Mouse (Mus musculus) liver, embryonic 15.5 days (tissue): Measurements from ENCODE around the gene Tmem176a. TPM values are rescaled to one million over a fixed set of nuclear protein-coding genes. Genes with fewer than 3 reads are reported as not detected.
"Not testable (repeated sequence)": the region's sequence is repeated elsewhere in the genome, so short reads cannot be mapped to it uniquely, and the experiment has no call there.

Experiments used
- ATAC-seq: fragments of 200-750 bp; cut with Nextera tagmentation; 2 replicates; pipeline ENCODE4 v1.8.0; 2017; ENCODE audit warnings: moderate number of reproducible peaks, mild to moderate bottlenecking, moderate library complexity; ENCODE audit not compliant: insufficient read depth
- H3K27ac ChIP-seq: fragments of 300-500 bp; sonication (generic); replicated peaks from 2 replicates; pipeline ENCODE4 v1.5.1; 2015; ENCODE audit warnings: mild to moderate bottlenecking, inconsistent platforms
- H3K27me3 ChIP-seq: fragments of 300-500 bp; sonication (generic); 2 replicates; pipeline ENCODE4 v1.6.1; 2015; ENCODE audit warnings: mild to moderate bottlenecking, inconsistent platforms
- H3K36me3 ChIP-seq: fragments of 300-500 bp; sonication (generic); replicated peaks from 2 replicates; pipeline ENCODE4 v1.6.1; 2015; ENCODE audit warnings: moderate library complexity, mild to moderate bottlenecking, inconsistent platforms
- H3K4me1 ChIP-seq: fragments of 300-500 bp; sonication (generic); replicated peaks from 2 replicates; pipeline ENCODE4 v1.6.1; 2015; ENCODE audit warnings: inconsistent platforms
- H3K4me2 ChIP-seq: fragments of 300-500 bp; sonication (generic); 2 replicates; pipeline ENCODE4 v1.6.1; 2015; ENCODE audit warnings: moderate library complexity, mild to moderate bottlenecking, inconsistent platforms
- H3K4me3 ChIP-seq: fragments of 300-500 bp; sonication (generic); replicated peaks from 2 replicates; pipeline ENCODE4 v1.5.1; 2015; ENCODE audit warnings: mild to moderate bottlenecking, inconsistent platforms
- H3K9ac ChIP-seq: fragments of 300-500 bp; sonication (generic); 2 replicates; pipeline ENCODE4 v1.6.1; 2015; ENCODE audit warnings: moderate library complexity, mild to moderate bottlenecking, inconsistent platforms
- H3K9me3 ChIP-seq: fragments of 300-500 bp; sonication (generic); replicated peaks from 2 replicates; pipeline ENCODE4 v1.6.1; 2016; ENCODE audit warnings: inconsistent platforms
- WGBS: fragments of 180-500 bp; shearing (Covaris S2); methylation state at CpG from one replicate; pipeline ENCODE4 v1.1.7; 2015; ENCODE audit warnings: mixed read lengths; ENCODE audit not compliant: insufficient replicate concordance; 5-methylcytosine and 5-hydroxymethylcytosine counted together
- polyA plus RNA-seq: library from polyadenylated mRNA; unstranded; fragments of >200 nt; fragmentation: Nextera tagmentation; extraction: Ambion mirVana; gene quantifications from 2 replicates; pipeline ENCODE4 v1.2.1, GENCODE M21; 2015

Tmem176a gene
- polyA plus RNA-seq, 1 experiment from 2014 or later, result 119 TPM

- Histone ChIP-seq H3K4me1 (no peaks in the 10 kb centered on the region; the same call in 1 of the 2 replicates), H3K9me3 (no peaks in the 10 kb centered on the region), H3K4me3 (no peak overlapping the region), H3K27me3 (no peaks in the 10 kb centered on the region), H3K9ac (no peak overlapping the region), H3K27ac (no peak overlapping the region), H3K36me3 (no peaks in the 10 kb centered on the region), H3K4me2 (no peak overlapping the region)
- WGBS, result 64% methylated on average over 3 of the region's 3 CpGs
- no peak for ATAC-seq
Measured at GRCm38 (mm10) chr6:48864181-48864580, 23.5 kb downstream of the Tmem176a start.

GRCm38 (mm10) chr6:48864723-48865122 lies 24.0 kb downstream of the Tmem176a start:
- Histone ChIP-seq H3K4me3 (no peak overlapping the region), H3K36me3 (no peaks in the 10 kb centered on the region), H3K9ac (no peak overlapping the region), H3K27me3 (no peaks in the 10 kb centered on the region), H3K4me1 (no peaks in the 10 kb centered on the region; the same call in 1 of the 2 replicates), H3K27ac (no peak overlapping the region), H3K9me3 (no peaks in the 10 kb centered on the region), H3K4me2 (no peak overlapping the region)
- 64% methylated on average over 3 of the region's 3 CpGs for WGBS
- no peak for ATAC-seq

- Histone ChIP-seq H3K36me3 (no peaks in the 10 kb centered on the region), H3K27ac (no peak overlapping the region), H3K4me1 (no peaks in the 10 kb centered on the region; the same call in 1 of the 2 replicates), H3K9ac (no peak overlapping the region), H3K4me2 (no peak overlapping the region), H3K4me3 (no peak overlapping the region), H3K9me3 (no peaks in the 10 kb centered on the region), H3K27me3 (no peaks in the 10 kb centered on the region)
- WGBS, result 67% methylated on average over 1 of the region's 1 CpGs
- no peak for ATAC-seq
Measured at GRCm38 (mm10) chr6:48865152-48865745, 24.5 kb downstream of the Tmem176a start.

GRCm38 (mm10) chr6:48866355-48866950 lies 25.7 kb downstream of the Tmem176a start:
- not testable (repeated sequence) for H3K9me3 ChIP-seq, H3K4me3 ChIP-seq, ATAC-seq, H3K4me1 ChIP-seq, H3K36me3 ChIP-seq, H3K27me3 ChIP-seq, H3K27ac ChIP-seq, H3K4me2 ChIP-seq, H3K9ac ChIP-seq
- WGBS, result 44% methylated on average over 1 of the region's 1 CpGs

- Histone ChIP-seq H3K36me3 (no peaks in the 10 kb centered on the region), H3K27me3 (no peaks in the 10 kb centered on the region), H3K4me3 (no peak overlapping the region), H3K27ac (no peak overlapping the region), H3K9me3 (no peaks in the 10 kb centered on the region), H3K4me1 (no peaks in the 10 kb centered on the region), H3K9ac (no peak overlapping the region), H3K4me2 (no peak overlapping the region)
- WGBS, result 46% methylated on average over 4 of the region's 4 CpGs
- no peak for ATAC-seq
Measured at GRCm38 (mm10) chr6:48867158-48867557, 26.4 kb downstream of the Tmem176a start.

GRCm38 (mm10) chr6:48869774-48870173 lies 29.1 kb downstream of the Tmem176a start:
- no peak overlapping the region for H3K9ac ChIP-seq
- 51% methylated on average over 2 of the region's 2 CpGs for WGBS
- no peaks in the 10 kb centered on the region for H3K4me1 ChIP-seq
- no peaks in the 10 kb centered on the region for H3K36me3 ChIP-seq
- no peak overlapping the region for H3K27ac ChIP-seq
- no peaks in the 10 kb centered on the region for H3K27me3 ChIP-seq
- H3K9me3 ChIP-seq, result no peaks in the 10 kb centered on the region
- ATAC-seq, result no peak
- H3K4me3 ChIP-seq, result no peak overlapping the region
- no peak overlapping the region for H3K4me2 ChIP-seq

GRCm38 (mm10) chr6:48872596-48872995 lies 31.9 kb downstream of the Tmem176a start, which contains the start of gene Aoc1:
Gene Aoc1, plus strand, starts transcription at chr6:48872896.
- WGBS, result 54% methylated on average over 5 of the region's 5 CpGs
- Histone ChIP-seq H3K4me2 (no peak within 1 kb of the TSS), H3K36me3 (no peaks in the 10 kb centered on the region), H3K4me3 (no peak within 1 kb of the TSS), H3K27ac (no peak within 1 kb of the TSS), H3K9ac (no peak within 1 kb of the TSS), H3K9me3 (no peaks in the 10 kb centered on the region), H3K27me3 (no peaks in the 10 kb centered on the region), H3K4me1 (no peaks in the 10 kb centered on the region)
- ATAC-seq, result no peak

- no peak for ATAC-seq
- WGBS, result 36% methylated on average over 4 of the region's 4 CpGs
- Histone ChIP-seq H3K4me3 (no peak overlapping the region), H3K4me2 (no peak overlapping the region), H3K27me3 (no peaks in the 10 kb centered on the region), H3K27ac (no peak overlapping the region), H3K9me3 (no peaks in the 10 kb centered on the region), H3K9ac (no peak overlapping the region), H3K36me3 (no peaks in the 10 kb centered on the region), H3K4me1 (no peaks in the 10 kb centered on the region)
Measured at GRCm38 (mm10) chr6:48874576-48874975, 33.9 kb downstream of the Tmem176a start.

- no peaks in the 10 kb centered on the region for H3K9me3 ChIP-seq
- ATAC-seq, result no peak
- no peak overlapping the region for H3K4me2 ChIP-seq
- no peaks in the 10 kb centered on the region for H3K4me1 ChIP-seq
- 62% methylated on average over 6 of the region's 6 CpGs for WGBS
- no peak overlapping the region for H3K9ac ChIP-seq
- no peaks in the 10 kb centered on the region for H3K36me3 ChIP-seq
- H3K27me3 ChIP-seq, result no peaks in the 10 kb centered on the region
- H3K27ac ChIP-seq, result no peak overlapping the region
- H3K4me3 ChIP-seq, result no peak overlapping the region
Measured at GRCm38 (mm10) chr6:48875515-48875914, 34.8 kb downstream of the Tmem176a start.

- no peak overlapping the region for H3K4me3 ChIP-seq
- no peak overlapping the region for H3K9ac ChIP-seq
- H3K4me2 ChIP-seq, result no peak overlapping the region
- no peak overlapping the region for H3K27ac ChIP-seq
- H3K4me1 ChIP-seq, result no peaks in the 10 kb centered on the region
- ATAC-seq, result no peak
- H3K27me3 ChIP-seq, result no peaks in the 10 kb centered on the region
- no peaks in the 10 kb centered on the region for H3K36me3 ChIP-seq
- H3K9me3 ChIP-seq, result no peaks in the 10 kb centered on the region
- 69% methylated on average over 5 of the region's 5 CpGs for WGBS
Measured at GRCm38 (mm10) chr6:48876510-48877135, 35.9 kb downstream of the Tmem176a start.

GRCm38 (mm10) chr6:48894203-48894602 lies 53.5 kb downstream of the Tmem176a start:
- Histone ChIP-seq H3K27me3 (no peaks in the 10 kb centered on the region), H3K27ac (no peak overlapping the region), H3K4me3 (no peak overlapping the region), H3K36me3 (no peaks in the 10 kb centered on the region), H3K9me3 (no peaks in the 10 kb centered on the region), H3K4me2 (no peak overlapping the region), H3K4me1 (no peaks in the 10 kb centered on the region), H3K9ac (no peak overlapping the region)
- 5% methylated on average over 4 of the region's 4 CpGs for WGBS
- no peak for ATAC-seq
